Mouse (Mus musculus) embryonic facial prominence, embryonic 11.5 days (tissue): ENCODE data around the gene Ak5. TPM values are rescaled to one million over a fixed set of nuclear protein-coding genes. Genes with fewer than 3 reads are reported as not detected.

Source experiments
- ATAC-seq: fragments of 200-750 bp; cut with Nextera tagmentation; replicated peaks from 2 replicates; pipeline ENCODE4 v1.8.0; 2017; ENCODE audit warnings: low read depth; ENCODE audit not compliant: insufficient number of reproducible peaks, low FRiP score, low TSS enrichment
- DNase-seq: peaks from one replicate; pipeline ENCODE4 v3.0.0-alpha.2; 2015; ENCODE audit warnings: low spot score
- H3K27ac ChIP-seq: fragments of 300-500 bp; sonication (generic); replicated peaks from 2 replicates; pipeline ENCODE4 v1.5.1; 2014; ENCODE audit warnings: mild to moderate bottlenecking, low read depth, low read length, control low read depth
- H3K27me3 ChIP-seq: fragments of 300-500 bp; sonication (generic); 2 replicates; pipeline ENCODE4 v1.6.1; 2014; ENCODE audit warnings: mild to moderate bottlenecking, low read length, moderate library complexity, mixed read lengths; ENCODE audit not compliant: control insufficient read depth, insufficient read depth
- H3K36me3 ChIP-seq: fragments of 300-500 bp; sonication (generic); replicated peaks from 2 replicates; pipeline ENCODE4 v1.6.1; 2014; ENCODE audit warnings: low read depth, mild to moderate bottlenecking, low read length, moderate library complexity, mixed read lengths; ENCODE audit not compliant: control insufficient read depth, insufficient read depth
- H3K4me1 ChIP-seq: fragments of 300-500 bp; sonication (generic); 2 replicates; pipeline ENCODE4 v1.6.1; 2014; ENCODE audit warnings: low read length, mixed read lengths; ENCODE audit not compliant: control insufficient read depth, insufficient read depth
- H3K4me2 ChIP-seq: fragments of 300-500 bp; sonication (generic); 2 replicates; pipeline ENCODE4 v1.6.1; 2014; ENCODE audit warnings: low read depth, mild to moderate bottlenecking, control low read depth, low read length, moderate library complexity
- H3K4me3 ChIP-seq: fragments of 300-500 bp; sonication (generic); 2 replicates; pipeline ENCODE4 v1.5.1; 2014; ENCODE audit warnings: low read depth, low read length, control low read depth
- H3K9ac ChIP-seq: fragments of 300-500 bp; sonication (generic); replicated peaks from 2 replicates; pipeline ENCODE4 v1.6.1; 2014; ENCODE audit warnings: mild to moderate bottlenecking, control low read depth, low read length
- H3K9me3 ChIP-seq: fragments of 300-500 bp; sonication (generic); replicated peaks from 2 replicates; pipeline ENCODE4 v1.6.1; 2016; ENCODE audit warnings: mild to moderate bottlenecking, low read length, inconsistent platforms, mixed read lengths; ENCODE audit not compliant: control insufficient read depth
- WGBS: fragments of 180-500 bp; shearing (Covaris S2); extraction: QIAGEN DNeasy Blood & Tissue Kit; methylation state at CpG from one replicate; pipeline ENCODE4 v1.1.7; 2014; 5-methylcytosine and 5-hydroxymethylcytosine counted together
- polyA plus RNA-seq: library from polyadenylated mRNA; unstranded; fragments of >200 nt; fragmentation: Nextera tagmentation; extraction: Ambion mirVana; gene quantifications from 2 replicates; pipeline ENCODE4 v1.2.1, GENCODE M21; 2014

Ak5 gene
- polyA plus RNA-seq, 1 experiment from 2014 or later = 0.63 TPM

DNA sequence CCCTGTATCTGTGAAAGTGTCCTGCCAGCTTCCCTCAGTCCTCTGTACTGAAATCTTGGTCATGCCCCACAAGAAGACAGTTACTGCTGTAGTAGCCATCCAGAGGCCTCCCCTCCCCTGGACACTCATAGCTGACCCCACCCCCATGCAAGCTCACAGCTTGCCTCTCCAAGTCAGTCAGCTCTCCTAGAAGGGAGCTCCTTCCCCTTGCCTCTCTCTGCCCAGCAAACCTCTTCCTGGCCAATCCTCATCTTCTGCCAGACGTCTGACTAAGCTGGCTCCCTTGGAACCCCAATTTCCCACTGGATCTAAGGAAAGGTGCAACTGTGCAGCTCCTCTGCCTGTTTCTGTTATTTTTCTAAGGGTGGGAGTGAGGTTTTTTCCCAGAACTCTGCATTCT is 90.9 kb downstream of the Ak5 start:
- ATAC-seq (no peak), DNase-seq (no peak)
- 33% methylated on average over 1 of the region's 1 CpGs for WGBS
- Histone ChIP-seq H3K9me3 (no peaks in the 10 kb centered on the region), H3K27ac (no peak overlapping the region), H3K36me3 (no peaks in the 10 kb centered on the region), H3K27me3 (no peaks in the 10 kb centered on the region), H3K9ac (no peak overlapping the region), H3K4me1 (no peaks in the 10 kb centered on the region), H3K4me3 (no peak overlapping the region), H3K4me2 (no peak overlapping the region)

DNA sequence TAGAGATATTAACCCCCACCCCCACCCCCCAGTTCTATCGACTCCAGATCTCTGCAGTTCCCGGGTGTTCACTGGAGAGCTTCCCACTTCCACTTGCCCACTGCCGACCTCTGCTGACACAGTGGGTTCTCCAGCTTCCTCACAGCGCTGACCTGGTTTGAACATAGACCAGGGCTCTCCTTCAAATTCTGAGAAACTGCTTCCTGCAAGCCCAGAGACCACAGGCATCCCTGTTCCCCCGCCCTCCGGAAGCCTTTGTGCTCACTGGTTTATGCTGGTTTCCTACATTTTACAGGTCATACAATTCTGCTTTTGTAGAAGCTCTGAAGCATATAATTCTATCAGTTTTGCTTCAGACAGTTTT is 98.9 kb downstream of the Ak5 start:
- no peak overlapping the region for H3K4me3 ChIP-seq
- H3K9ac ChIP-seq = no peak overlapping the region
- no peak overlapping the region for H3K4me2 ChIP-seq
- no peaks in the 10 kb centered on the region for H3K4me1 ChIP-seq
- no peak for ATAC-seq
- 51% methylated on average over 6 of the region's 6 CpGs for WGBS
- H3K27ac ChIP-seq = no peak overlapping the region
- H3K36me3 ChIP-seq = no peaks in the 10 kb centered on the region
- H3K27me3 ChIP-seq = no peaks in the 10 kb centered on the region
- H3K9me3 ChIP-seq = no peaks in the 10 kb centered on the region
- DNase-seq = no peak

DNA sequence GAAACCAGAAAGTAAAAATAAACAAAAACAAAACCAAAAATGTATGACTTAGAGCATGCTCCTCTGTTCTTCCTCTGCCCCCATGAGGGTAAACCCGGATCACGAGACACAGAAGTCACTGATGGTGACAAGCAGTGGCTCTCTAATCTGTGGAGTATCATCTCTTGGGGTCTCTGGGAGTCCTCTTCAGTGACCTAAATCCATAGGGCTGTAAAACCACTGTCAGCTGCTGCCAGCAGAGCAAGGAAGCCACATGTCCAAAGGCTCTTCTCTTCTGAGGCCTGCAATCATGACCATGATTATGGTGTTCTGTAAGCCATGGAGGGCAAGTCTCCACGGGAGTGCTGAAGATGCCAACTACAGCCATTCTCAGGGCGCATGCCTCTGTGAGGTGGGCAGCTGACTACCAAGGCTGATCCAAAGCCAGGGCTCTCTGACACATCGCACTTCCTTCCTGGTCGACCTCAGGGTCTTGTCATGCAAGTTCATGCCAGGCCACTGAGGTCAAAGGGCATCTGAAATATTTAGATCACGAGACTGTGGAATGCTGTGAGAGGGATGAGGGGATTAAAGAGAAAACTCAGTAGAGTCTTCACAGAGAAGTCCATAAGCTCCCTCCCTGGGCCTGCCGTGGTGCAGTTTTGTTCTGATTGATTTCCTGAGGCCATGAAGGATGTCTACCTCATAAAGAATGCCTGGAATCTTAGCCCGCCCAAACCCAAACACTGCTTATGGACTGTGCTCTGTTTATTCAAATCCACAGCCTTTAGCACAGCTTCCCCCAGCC is 99.5 kb downstream of the Ak5 start:
- Histone ChIP-seq H3K4me3 (no peak overlapping the region), H3K36me3 (no peaks in the 10 kb centered on the region), H3K27me3 (no peaks in the 10 kb centered on the region), H3K4me1 (no peaks in the 10 kb centered on the region), H3K4me2 (no peak overlapping the region), H3K9ac (no peak overlapping the region), H3K9me3 (no peaks in the 10 kb centered on the region), H3K27ac (no peak overlapping the region)
- peak; percentile 38 for DNase-seq
- ATAC-seq = peak; percentile 18; the same call in 1 of the 2 replicates
- WGBS = 43% methylated on average over 9 of the region's 9 CpGs

DNA sequence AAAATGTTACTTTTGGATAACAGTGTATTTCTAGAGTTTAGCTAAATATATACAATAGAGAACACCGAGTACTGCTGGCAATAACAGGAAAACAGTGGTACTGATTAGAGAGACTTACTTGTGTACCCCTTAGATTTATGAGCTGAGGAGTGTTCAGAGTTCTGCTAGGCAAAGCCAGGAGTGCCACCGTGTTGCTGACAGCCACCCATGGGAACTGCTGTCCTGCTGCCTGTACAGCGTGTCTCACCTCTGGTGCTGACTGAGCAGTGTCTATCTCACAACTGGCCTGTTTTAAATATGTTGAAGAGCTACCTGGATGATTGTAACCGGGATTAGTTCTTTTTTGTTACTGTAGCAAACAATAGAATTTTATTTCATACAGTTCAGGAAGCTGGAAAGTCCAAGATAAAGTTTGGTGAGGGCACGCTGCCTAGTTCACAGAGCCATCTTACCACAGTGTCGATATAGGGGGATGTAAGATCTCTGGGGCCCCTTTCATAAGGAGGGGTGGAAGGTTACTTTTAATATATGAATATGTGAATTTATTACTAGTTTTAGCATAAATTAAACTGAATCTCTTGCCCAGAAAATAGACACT is 103.5 kb downstream of the Ak5 start:
- Histone ChIP-seq H3K4me2 (no peak overlapping the region), H3K9ac (no peak overlapping the region), H3K9me3 (no peaks in the 10 kb centered on the region), H3K4me3 (no peak overlapping the region), H3K4me1 (no peaks in the 10 kb centered on the region), H3K36me3 (no peaks in the 10 kb centered on the region), H3K27me3 (no peaks in the 10 kb centered on the region), H3K27ac (no peak overlapping the region)
- WGBS = 81% methylated on average over 6 of the region's 6 CpGs
- ATAC-seq = no peak
- DNase-seq = no peak

DNA sequence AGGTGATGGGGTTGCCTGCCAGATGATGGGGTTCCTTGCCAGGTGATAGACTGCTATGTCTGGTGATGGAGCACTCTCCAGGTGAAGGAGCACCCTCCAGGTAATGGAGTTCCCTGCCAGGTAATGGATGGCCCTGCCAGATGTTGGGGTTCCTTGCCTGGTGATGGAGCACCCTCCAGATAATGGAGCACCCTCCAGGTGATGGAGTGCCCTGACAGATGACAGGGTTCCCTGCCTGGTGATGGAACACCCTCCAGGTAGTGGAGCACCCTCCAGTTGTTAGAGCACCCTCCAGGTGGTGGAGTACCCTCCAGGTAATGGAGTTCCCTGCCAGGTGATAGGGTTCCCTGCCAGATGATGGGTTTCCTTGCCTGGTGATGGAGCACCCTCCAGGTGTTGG is 104.3 kb downstream of the Ak5 start:
- Histone ChIP-seq H3K9me3 (no peaks in the 10 kb centered on the region), H3K36me3 (no peaks in the 10 kb centered on the region), H3K9ac (no peak overlapping the region), H3K4me3 (no peak overlapping the region), H3K4me2 (no peak overlapping the region), H3K4me1 (no peaks in the 10 kb centered on the region), H3K27ac (no peak overlapping the region), H3K27me3 (no peaks in the 10 kb centered on the region)
- ATAC-seq (no peak), DNase-seq (no peak)

DNA sequence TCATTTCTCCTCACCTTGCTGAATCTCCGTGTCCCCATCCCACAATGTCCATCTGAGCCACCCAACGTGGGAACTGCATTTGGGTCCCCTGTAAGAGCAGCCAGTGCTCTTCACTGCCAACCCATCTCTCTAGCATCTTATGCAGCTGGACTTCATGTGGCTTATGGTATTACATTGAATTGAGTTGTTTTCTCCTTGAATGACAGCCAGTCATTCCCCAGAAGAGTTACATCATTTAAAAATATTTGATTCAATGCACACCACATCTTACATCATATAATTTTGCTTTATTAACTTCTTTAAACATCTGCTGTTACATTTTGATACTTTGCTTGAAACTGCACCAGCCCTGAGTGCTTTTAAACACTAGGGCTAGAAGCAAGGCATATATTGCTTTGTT is 106.5 kb downstream of the Ak5 start:
- no peak for DNase-seq

DNA sequence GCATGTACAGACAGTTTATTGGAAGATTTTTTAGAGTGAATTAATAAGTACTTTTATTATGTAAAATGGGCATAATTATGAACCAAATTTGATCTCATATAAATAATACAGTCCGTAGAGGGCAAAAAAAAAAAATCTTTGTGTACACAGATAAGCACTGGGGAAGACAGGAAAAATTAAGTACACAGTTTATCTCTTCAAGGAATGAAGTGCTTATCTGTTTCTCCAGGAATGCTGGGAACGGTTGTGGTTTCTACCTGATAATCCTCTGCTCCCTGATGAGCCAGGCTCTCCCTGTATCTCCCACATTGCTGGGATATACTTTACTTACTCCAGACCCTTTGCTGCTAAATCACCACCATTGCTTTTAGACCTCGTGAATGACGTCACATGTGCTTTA is 108.9 kb downstream of the Ak5 start:
- Histone ChIP-seq H3K9me3 (no peaks in the 10 kb centered on the region), H3K36me3 (no peaks in the 10 kb centered on the region), H3K4me3 (no peak overlapping the region), H3K27ac (no peak overlapping the region), H3K27me3 (no peaks in the 10 kb centered on the region), H3K4me1 (no peaks in the 10 kb centered on the region), H3K9ac (no peak overlapping the region), H3K4me2 (no peak overlapping the region)
- DNase-seq (no peak), ATAC-seq (no peak)
- WGBS = 68% methylated on average over 4 of the region's 4 CpGs

More for the DNA sequence above, 106.5 kb downstream of the Ak5 start:
- H3K27me3 ChIP-seq = no peaks in the 10 kb centered on the region
- H3K9ac ChIP-seq = no peak overlapping the region
- WGBS = 77% methylated on average over 2 of the region's 2 CpGs
- H3K4me3 ChIP-seq = no peak overlapping the region
- no peaks in the 10 kb centered on the region for H3K9me3 ChIP-seq
- ATAC-seq = no peak
- H3K27ac ChIP-seq = no peak overlapping the region
- H3K36me3 ChIP-seq = no peaks in the 10 kb centered on the region
- H3K4me2 ChIP-seq = no peak overlapping the region
- H3K4me1 ChIP-seq = no peaks in the 10 kb centered on the region

DNA sequence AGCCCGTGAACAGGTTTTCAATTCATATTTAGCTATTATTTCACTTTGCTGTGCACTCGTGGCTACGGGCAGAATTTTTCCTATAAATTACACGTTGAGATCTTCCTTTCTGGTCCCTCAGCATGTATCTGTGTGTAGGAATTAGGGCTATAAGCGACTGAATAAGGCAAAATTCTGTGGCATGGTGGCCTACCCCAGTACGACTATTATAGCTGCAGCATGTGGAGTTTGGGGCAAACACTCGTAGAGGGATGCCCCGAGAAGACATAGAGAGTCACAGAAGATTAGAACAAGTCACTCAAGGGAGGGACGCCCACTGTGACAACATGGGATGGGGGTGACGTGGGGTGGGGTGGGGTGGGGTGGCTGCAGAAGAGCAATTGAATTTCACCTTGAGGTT is 110.1 kb downstream of the Ak5 start:
- Histone ChIP-seq H3K36me3 (no peaks in the 10 kb centered on the region), H3K27me3 (no peaks in the 10 kb centered on the region), H3K9ac (no peak overlapping the region), H3K27ac (no peak overlapping the region), H3K9me3 (no peaks in the 10 kb centered on the region), H3K4me3 (no peak overlapping the region), H3K4me1 (no peaks in the 10 kb centered on the region), H3K4me2 (no peak overlapping the region)
- 62% methylated on average over 10 of the region's 10 CpGs for WGBS
- no peak for ATAC-seq
- no peak for DNase-seq
